Mouse (Mus musculus) E14TG2a.4 (cell line): Measurements from ENCODE around the gene Shank2.
A peak's percentile ranks its signal among the peaks of the same experiment; 100 is the strongest.

Source experiments
- CTCF ChIP-seq: conservative IDR thresholded peaks from 2 replicates; pipeline ENCODE4 v1.5.1; 2014; ENCODE audit warnings: low read length
- POU5F1 ChIP-seq: IDR thresholded peaks from 2 replicates; pipeline ENCODE4 v1.6.1; 2014; ENCODE audit warnings: low read length, borderline replicate concordance

GRCm38 (mm10) chr7:144427460-144427859 lies 425.7 kb downstream of the Shank2 start:
- TF ChIP-seq CTCF (peak; percentile 44), POU5F1 (no peak)
